Mouse (Mus musculus) G1E (cell line): ENCODE measurements around the gene Dennd1a. TPM values are rescaled to one million over a fixed set of nuclear protein-coding genes. Genes with fewer than 3 reads are reported as not detected.

Experiments used
- ATAC-seq: 2 replicates; pipeline ENCODE4 v1.8.0; 2016; ENCODE audit warnings: mild to moderate bottlenecking; ENCODE audit not compliant: insufficient number of reproducible peaks, poor library complexity, low FRiP score, severe bottlenecking; ENCODE audit errors: extremely low read depth
- DNase-seq: peaks from one replicate; pipeline ENCODE4 v3.0.0; 2012; ENCODE audit warnings: low spot score
- H3K27me3 ChIP-seq: 2 replicates; pipeline ENCODE4 v1.6.1; 2012; ENCODE audit warnings: mild to moderate bottlenecking, low read length, inconsistent platforms; ENCODE audit not compliant: insufficient read depth
- H3K36me3 ChIP-seq: replicated peaks from 2 replicates; pipeline ENCODE3; 2012; ENCODE audit warnings: mild to moderate bottlenecking, inconsistent platforms
- H3K4me1 ChIP-seq: 2 replicates; pipeline ENCODE4 v1.6.1; 2012; ENCODE audit warnings: low read depth, low read length, inconsistent platforms, mixed read lengths; ENCODE audit not compliant: insufficient read depth
- H3K4me3 ChIP-seq: 2 replicates; pipeline ENCODE4 v1.5.1; 2012; ENCODE audit warnings: low read depth, mild to moderate bottlenecking, inconsistent platforms, low read length, moderate library complexity, mixed read lengths
- H3K9me3 ChIP-seq: replicated peaks from 2 replicates; pipeline ENCODE4 v1.6.1; 2012; ENCODE audit warnings: inconsistent platforms
- CTCF ChIP-seq: IDR thresholded peaks from 2 replicates; pipeline ENCODE4 v1.5.1; 2012; ENCODE audit warnings: low read depth, low read length, inconsistent platforms, mixed read lengths
- GATA1 ChIP-seq: IDR thresholded peaks from 2 replicates; pipeline ENCODE4 v1.6.1; 2012; ENCODE audit warnings: borderline replicate concordance, low read length, inconsistent platforms, mixed read lengths
- GATA2 ChIP-seq: IDR thresholded peaks from 2 replicates; pipeline ENCODE4 v1.6.1; 2012; ENCODE audit warnings: low read depth, low read length, inconsistent platforms, borderline replicate concordance
- POLR2AphosphoS5 ChIP-seq: IDR thresholded peaks from 2 replicates; pipeline ENCODE4 v1.6.1; 2012; ENCODE audit warnings: low read depth, low read length, inconsistent platforms; ENCODE audit not compliant: insufficient replicate concordance
- TAL1 ChIP-seq: conservative IDR thresholded peaks from 2 replicates; pipeline ENCODE4 v1.6.1; 2012; ENCODE audit warnings: low read depth, low read length, inconsistent platforms, mixed read lengths
- polyA plus RNA-seq: library from polyadenylated mRNA; stranded (reverse); fragments of >175 nt; gene quantifications from 2 replicates; pipeline ENCODE4 v1.2.3, GENCODE M21; 2012
- total RNA-seq, 2 experiments: library from RNA; stranded (forward) in 1 of 2; stranded (reverse) in 1 of 2; fragments of 200-1000 nt in 1 of 2; fragments of >200 nt in 1 of 2; fragmentation: Nextera tagmentation in 1 of 2; gene quantifications; 2 replicates each; pipeline ENCODE4 v1.2.3; 2014 to 2017

The Dennd1a gene
- total and polyA plus RNA-seq, 3 experiments, result 25.5 to 78.7 (median 71.0) TPM

DNA sequence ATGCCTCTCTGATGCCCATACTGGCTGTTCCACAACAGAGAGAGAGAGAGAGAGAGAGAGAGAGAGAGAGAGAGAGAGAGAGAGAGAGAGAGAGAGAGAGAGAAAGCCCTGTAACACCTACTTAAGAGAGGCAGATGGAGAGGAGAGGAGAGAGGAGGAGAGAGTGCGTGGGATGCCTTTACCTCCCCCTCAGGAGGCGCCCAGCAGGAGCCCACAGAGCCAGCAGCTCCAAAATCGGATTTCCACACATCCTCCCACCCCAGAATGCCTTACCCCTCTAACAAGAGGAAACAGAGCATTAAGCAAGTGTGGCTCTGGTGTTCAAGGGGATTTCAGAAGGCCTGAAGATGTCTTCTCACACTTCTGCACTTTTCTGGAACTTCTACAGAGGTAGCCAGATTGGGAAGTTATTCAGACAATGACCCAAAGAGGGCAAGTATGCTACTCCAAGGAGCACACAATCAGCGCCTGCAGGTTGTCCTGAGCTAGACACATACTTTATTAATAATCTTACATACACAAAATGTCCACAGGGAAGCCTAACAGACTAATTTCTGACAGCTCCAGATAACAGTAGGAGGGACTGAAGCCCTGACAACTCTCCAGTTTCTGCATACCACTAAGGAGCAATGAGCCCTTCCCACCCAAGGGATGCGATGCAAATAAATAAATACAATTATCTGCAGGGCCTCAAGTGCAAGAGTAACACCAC, 161.4 kb downstream of the Dennd1a start:
- TF ChIP-seq GATA1 (no peak), TAL1 (no peak; the same call in 1 of the 2 replicates), CTCF (no peak), POLR2AphosphoS5 (no peak), GATA2 (no peak)
- Histone ChIP-seq H3K27me3 (no peaks in the 10 kb centered on the region), H3K4me3 (peak overlapping the region; percentile 51; the same call in 1 of the 2 replicates), H3K9me3 (no peaks in the 10 kb centered on the region), H3K36me3 (peaks cover 22% of the 10 kb centered on the region), H3K4me1 (peaks cover 60% of the 10 kb centered on the region)
- DNase-seq (peak; percentile 13), ATAC-seq (peak; percentile 84)

DNA sequence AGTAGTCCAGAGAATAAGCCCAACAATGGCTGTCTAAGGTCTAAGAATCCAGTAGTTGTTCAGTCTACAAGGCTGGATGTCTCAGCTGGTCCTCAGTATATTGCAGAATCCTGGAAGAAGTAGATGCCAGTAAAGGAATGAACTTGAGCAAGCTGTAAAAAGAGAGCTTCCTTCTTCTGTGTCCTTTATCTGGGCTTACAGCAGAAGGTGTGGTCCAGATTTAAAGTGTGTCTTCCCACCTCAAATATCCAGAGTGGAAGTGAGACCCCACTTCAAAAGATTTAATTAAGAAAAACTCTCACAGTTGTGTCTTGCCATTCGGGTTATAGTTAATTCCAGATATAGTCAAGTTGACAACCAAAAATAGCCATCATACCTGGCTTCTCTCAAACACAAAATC, 162.5 kb downstream of the Dennd1a start:
- H3K4me1 ChIP-seq, result peaks cover 48% of the 10 kb centered on the region
- H3K9me3 ChIP-seq, result no peaks in the 10 kb centered on the region
- no peaks in the 10 kb centered on the region for H3K27me3 ChIP-seq
- DNase-seq (no peak), ATAC-seq (no peak)
- TF ChIP-seq POLR2AphosphoS5 (no peak), GATA2 (no peak), GATA1 (no peak), TAL1 (no peak)
- peaks cover 22% of the 10 kb centered on the region for H3K36me3 ChIP-seq
- no peak overlapping the region for H3K4me3 ChIP-seq

DNA sequence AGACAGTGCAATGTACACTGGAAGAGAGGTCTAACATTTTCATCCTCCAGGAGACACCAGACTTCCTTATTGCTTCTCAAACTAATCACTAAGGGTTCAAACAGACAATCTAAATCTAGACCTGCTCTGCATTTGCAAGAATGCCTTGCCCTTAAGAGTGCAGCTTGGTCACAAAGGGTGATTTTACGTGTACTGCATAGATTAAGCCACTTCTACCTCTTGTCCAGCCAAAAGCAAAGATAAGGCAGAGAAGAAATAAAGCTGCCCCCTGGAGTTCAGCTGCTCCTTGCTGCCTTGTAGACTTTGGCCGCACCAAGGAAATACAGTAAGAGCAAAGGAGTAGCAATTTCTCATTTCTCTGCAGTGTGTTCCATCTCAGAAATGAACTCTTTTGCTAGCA, 172.2 kb downstream of the Dennd1a start:
- DNase-seq, result no peak
- Histone ChIP-seq H3K36me3 (peaks cover 24% of the 10 kb centered on the region), H3K4me3 (no peak overlapping the region), H3K9me3 (no peaks in the 10 kb centered on the region), H3K4me1 (peaks cover 10% of the 10 kb centered on the region; the same call in 1 of the 2 replicates), H3K27me3 (no peaks in the 10 kb centered on the region)
- TF ChIP-seq TAL1, result no peak
- TF ChIP-seq CTCF, result no peak
- TF ChIP-seq GATA1, result no peak
- no peak for TF ChIP-seq GATA2
- no peak for TF ChIP-seq POLR2AphosphoS5
- no peak for ATAC-seq

DNA sequence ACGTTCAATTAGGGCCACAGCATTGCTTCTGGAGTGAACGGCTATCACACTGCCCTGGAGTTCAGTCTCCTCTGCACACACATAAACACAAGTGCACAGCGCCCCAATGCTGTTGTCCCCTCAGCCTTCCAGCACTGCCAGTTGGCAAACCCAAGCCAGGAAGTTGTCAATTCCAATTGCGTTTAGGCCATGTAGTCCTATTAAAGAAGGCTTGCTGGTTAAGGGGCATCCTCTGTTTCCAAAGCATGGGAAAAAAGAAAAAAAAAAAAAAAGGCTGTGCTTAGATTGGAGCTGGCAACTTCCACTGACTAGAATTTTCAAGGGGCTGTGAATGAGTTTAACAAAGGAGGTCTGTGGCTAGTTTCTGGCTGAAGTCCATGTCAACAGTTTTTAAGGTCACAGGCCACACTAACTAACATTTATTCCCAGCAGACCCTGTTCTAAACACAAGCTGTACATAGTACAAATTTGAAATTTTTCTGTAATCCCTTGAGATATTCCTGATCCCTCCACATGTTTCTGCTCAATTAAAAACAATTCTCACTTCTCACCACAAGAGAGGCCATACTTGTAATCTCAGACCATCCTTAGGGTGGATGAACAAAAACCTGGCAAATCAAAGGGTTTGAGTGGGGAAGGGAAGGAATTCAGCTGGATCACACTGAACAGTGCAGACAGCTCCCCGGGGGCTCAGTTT, 175.4 kb downstream of the Dennd1a start:
- DNase-seq (no peak), ATAC-seq (no peak)
- Histone ChIP-seq H3K27me3 (no peaks in the 10 kb centered on the region), H3K9me3 (no peaks in the 10 kb centered on the region), H3K36me3 (peaks cover 24% of the 10 kb centered on the region), H3K4me3 (no peak overlapping the region), H3K4me1 (peaks cover 10% of the 10 kb centered on the region; the same call in 1 of the 2 replicates)
- TF ChIP-seq POLR2AphosphoS5, result no peak
- TF ChIP-seq TAL1, result no peak
- TF ChIP-seq GATA2, result no peak
- no peak for TF ChIP-seq CTCF
- no peak for TF ChIP-seq GATA1

DNA sequence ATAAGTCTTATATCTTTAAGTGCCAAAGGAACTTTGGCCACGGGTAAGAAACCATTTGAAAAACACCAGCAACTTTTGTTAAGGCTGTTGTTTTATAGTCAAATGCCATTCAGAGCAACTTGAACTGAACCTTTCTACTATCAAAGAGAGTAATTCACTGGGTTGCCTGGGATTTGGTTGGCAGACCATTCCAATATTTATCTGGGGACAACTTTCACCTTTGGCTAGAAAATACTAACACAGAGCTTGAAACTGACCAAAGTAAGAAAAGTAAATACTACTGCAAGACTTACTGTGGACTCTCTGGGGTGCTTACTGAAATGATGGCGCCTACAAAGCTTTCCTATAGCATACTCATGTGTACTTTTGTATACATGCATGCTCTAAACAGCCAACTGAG, 178.6 kb downstream of the Dennd1a start:
- no peaks in the 10 kb centered on the region for H3K9me3 ChIP-seq

DNA sequence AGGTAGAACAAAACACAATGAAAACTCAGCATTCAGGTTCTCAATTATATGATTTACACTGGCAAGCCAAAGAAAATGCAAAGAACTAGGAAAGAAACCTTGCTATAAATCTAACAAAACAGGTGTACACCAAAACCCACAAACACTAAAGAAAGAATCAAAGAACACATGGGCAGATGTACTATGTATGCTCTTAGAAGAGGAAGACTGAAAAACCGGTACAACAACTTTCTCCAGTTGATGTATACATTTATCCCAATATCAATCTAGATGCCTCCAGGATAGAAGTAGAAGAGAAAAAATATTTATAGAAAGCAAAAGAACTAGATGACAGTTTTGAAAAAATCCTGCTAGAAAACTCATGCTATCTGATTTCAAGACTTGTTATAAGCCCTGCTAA, 184.5 kb downstream of the Dennd1a start:
- H3K36me3 ChIP-seq, result peaks cover 16% of the 10 kb centered on the region
- peaks cover 22% of the 10 kb centered on the region for H3K4me1 ChIP-seq
- TF ChIP-seq GATA2, result no peak
- TF ChIP-seq GATA1, result no peak
- TF ChIP-seq TAL1, result no peak
- TF ChIP-seq POLR2AphosphoS5, result no peak
- TF ChIP-seq CTCF, result no peak
- no peak overlapping the region for H3K4me3 ChIP-seq
- DNase-seq (no peak), ATAC-seq (no peak)
- no peaks in the 10 kb centered on the region for H3K27me3 ChIP-seq
- no peaks in the 10 kb centered on the region for H3K9me3 ChIP-seq

More for the DNA sequence above, 178.6 kb downstream of the Dennd1a start:
- no peak for DNase-seq
- H3K4me1 ChIP-seq, result peaks cover 2% of the 10 kb centered on the region; the same call in 1 of the 2 replicates
- no peaks in the 10 kb centered on the region for H3K27me3 ChIP-seq
- TF ChIP-seq TAL1, result no peak
- TF ChIP-seq GATA1, result no peak
- TF ChIP-seq POLR2AphosphoS5, result no peak
- no peak for TF ChIP-seq GATA2
- TF ChIP-seq CTCF, result no peak
- H3K36me3 ChIP-seq, result peaks cover 13% of the 10 kb centered on the region
- no peak for ATAC-seq
- no peak overlapping the region for H3K4me3 ChIP-seq
